Mouse (Mus musculus): ENCODE measurements around the gene Crb2.

The Crb2 gene

DNA sequence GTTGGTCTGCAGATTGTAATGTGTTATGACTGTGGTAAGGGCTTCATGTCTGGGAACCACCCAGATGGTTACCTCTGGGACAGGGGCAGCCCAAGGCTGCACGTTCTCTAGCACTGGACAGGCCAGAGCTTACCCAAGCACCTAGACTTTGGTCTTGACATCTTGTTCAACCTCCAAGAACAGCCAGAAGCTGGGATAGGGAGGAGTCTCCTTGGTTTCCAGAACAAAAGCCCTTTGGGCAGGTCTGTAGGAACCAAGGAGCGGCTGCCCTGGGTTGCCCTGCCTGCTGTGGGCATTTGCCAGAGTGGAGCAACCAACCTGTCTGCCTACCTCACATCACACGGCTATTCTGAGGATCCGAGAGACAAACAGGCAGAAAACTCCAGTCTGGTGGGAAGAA, 21.0 kb downstream of the Crb2 start:
- no peak for DNase-seq (ENCODE audit: low read depth, low spot score)

DNA sequence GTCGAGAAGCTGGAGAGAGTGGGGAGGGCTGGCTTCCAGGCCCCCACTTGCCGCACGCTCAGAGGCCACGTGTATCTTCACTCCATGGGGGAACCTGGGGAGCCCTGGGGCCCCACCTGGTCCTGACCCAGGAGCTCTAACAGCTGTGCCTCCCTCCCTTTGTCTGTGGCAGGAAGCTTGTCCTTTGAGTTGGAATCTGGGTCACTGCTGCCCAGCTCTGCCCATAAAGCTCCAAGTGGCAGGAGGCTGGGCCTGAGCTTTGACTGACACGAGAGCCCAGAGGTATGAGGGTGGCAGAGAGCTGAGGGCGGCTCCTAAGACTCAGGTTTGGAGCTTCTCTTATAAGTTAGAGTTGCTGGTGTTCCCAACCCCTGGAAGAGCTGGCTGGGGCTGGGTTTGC, 23.1 kb downstream of the Crb2 start:
- DNase-seq (ENCODE audit: low read depth, low spot score): no peak

DNA sequence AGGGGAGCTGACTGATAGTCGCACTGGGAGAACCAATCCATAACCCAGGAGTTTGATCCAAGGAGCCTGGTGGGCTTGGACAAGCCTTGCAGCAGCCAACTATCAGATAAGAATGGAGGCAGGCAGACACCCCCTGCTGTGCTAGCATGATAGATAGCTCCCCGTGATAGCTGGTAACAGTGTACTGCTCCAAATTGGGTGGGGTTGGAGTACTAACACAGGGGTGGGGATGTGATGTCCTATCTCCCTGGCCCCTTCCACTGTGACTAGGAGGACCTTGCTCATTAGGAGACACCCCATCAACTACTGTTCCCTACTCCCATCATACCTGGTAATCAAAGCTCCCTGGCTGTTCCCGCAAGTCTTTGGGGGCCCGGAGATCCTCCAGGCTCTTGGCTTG, 25.6 kb downstream of the Crb2 start:
- DNase-seq (ENCODE audit: low read depth, low spot score): no peak

DNA sequence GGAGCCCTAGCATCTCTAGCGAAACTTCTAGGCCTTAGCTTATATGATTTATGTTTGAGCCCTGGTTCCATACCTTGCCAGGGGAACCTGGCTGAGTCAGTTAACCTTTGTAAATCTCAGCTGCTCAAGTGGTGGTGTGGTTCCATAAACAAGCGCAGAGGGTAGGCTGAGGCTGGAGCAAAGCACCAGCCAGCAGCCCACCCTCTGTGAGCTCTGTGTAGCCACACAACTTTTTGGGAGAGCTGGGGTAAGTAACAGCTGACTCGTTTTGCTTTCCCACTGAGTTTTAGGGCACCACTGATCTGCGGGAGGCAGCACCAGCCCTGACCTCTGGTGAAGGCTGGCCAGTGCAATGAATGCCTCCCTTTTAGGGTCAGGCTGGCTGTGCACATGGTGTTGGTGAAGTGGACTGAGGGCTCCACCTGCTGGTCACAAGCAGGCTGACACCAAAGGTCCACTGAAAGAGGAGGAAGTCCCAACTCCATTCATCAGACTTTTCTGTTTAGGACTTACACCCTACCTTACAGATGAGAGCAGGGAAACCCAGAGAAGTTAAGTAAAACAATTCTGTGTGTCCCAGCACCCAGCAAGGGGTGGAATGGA, 26.7 kb downstream of the Crb2 start:
- DNase-seq (ENCODE audit: low read depth, low spot score): peak; percentile 68

DNA sequence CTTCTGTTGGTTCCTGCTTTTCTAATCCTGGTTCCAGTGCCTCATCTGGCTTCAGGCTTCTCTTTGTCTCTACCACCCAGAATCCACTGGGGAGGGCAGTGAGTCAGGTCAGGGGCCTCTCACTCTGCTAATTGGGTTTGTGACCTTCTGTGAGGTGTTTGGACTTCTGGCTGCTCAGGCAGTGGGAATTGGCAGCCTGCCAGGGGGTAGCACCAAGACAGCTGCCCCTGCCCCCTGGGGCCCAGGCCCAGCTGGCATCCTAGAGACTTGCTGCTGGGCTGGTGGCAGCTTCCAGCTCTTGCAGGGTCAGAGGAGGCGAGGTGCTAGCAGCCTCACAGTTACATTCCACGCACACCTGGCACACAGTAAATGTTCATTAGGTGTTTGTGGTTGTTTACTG, 35.6 kb downstream of the Crb2 start:
- no peak for DNase-seq (ENCODE audit: low read depth, low spot score)

DNA sequence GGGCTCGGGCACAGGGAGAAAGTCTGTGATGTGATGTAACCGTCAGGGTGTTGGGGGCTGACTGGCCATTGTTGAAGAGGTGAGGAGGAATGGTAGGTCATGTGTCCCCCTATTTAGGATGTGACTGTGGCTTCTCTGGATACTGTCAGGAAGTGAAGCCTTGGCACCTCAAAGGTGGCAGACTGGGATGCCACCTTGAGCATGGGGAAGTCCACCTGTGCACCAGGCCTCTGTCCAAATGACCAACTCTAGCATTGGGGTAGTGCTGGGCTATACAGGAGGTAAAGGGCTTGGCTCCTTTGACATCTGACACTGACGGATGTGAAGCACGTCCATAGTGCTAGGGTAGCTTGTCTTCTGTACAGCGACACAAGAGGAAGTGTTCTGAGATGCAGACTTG, 36.4 kb downstream of the Crb2 start:
- DNase-seq (ENCODE audit: low read depth, low spot score): no peak

DNA sequence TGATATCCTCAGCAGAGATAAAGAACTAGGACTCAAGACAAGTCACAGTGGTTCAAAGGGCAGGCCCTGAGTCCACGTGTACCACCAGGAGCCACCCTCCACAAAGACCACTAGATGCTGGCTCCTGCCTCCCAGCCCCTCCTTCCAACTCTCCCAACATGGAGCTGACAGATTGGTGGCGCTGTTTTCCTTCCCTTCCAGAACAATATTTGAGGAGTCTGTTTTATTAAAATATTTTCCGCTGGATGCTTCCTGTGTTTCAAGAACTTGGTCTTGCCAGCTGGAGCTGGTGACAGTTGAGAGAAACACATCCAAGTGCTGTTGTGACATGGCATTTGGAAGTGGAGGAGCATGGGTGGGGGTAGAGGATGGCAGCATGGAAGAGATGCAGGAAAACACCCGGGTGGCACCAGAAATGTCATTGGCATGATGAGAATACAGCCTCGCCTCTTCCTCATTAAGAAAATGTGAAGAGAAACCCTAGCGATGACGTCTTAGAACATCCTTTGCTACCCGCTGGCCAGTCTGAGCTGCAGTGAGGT, 38.8 kb downstream of the Crb2 start:
- no peak for DNase-seq (ENCODE audit: low read depth, low spot score)

DNA sequence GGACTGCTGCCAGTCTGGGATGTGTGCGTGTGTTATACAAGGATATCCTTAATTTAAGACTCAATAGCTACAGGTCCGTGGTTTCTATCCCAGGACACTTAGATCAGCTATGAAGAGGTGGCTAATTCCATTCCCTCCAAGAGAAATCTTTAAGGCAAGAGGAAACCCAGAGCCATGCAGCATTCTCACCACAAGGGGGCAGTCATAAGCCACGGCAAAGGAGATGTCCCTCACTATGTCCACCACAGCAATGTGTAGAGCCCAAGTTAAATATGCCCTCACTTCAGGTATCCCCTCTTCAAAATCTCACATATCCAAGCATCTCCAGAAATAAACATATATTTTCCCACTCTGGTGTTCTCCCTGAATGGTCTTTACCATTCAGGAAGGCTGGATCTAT, 39.6 kb downstream of the Crb2 start:
- DNase-seq (ENCODE audit: low read depth, low spot score): peak; percentile 66

DNA sequence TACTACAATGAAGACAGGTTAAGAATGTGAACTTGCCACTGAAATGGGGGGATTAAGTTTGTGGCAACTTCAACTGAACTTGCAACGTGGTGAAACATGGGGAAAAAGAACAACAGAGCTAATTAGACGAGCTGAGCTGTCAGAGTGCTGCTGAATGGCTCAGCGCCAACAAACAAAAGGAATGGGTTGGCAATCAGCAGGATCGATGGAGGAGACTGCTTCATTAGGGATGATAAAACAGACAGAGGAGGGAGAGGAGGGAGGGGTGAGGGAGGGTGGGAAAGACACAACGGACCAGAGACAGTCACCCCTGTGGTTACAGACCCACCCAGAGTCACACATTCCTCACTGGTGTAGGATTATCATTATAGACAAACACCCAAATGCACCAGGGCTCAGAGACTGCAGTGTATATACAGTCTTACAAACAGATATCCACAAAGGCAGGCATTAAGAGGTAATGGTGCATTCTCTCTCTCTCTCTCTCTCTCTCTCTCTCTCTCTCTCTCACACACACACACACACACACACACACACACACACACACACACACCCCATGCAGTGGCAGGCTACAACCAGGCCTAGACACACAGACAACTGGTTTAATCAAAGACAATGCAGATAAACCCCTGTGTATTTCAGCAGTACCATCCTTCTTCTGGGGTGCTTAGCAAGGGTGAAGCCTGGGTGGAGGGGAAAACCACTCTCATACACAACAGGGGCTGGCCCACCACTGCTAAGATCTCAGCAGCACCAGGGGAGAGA, 42.9 kb downstream of the Crb2 start:
- no peak for DNase-seq (ENCODE audit: low read depth, low spot score)

DNA sequence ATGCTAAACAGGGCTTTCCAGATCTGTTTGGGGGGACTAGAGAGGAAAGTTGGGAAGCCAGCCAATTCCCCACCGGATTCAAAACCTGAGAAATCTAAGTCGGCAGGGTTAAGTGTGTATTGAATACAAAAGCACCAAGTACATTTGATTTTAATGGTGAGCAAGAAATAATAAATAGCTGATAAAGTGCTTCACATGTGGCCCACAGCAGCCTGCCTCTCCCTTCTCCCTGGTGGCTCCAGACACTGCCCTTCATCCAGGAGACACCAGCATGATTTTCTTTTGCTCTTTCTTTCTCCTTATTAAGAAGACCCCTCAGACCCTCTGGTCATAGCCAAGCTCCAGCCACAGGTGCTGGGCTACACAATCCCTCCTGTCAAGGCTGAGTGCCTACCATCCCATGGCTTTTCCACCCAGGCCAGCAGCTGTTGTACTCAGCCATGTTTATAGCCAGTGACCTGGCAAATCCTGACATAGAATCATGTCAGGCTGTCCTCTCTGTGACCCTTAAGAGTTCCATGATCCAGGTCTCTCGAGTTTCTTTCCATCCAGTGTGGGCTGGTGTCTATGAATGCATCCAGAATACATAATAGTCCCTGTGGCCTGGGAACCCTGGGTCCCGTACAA, 43.6 kb downstream of the Crb2 start:
- no peak for DNase-seq (ENCODE audit: low read depth, low spot score)

DNA sequence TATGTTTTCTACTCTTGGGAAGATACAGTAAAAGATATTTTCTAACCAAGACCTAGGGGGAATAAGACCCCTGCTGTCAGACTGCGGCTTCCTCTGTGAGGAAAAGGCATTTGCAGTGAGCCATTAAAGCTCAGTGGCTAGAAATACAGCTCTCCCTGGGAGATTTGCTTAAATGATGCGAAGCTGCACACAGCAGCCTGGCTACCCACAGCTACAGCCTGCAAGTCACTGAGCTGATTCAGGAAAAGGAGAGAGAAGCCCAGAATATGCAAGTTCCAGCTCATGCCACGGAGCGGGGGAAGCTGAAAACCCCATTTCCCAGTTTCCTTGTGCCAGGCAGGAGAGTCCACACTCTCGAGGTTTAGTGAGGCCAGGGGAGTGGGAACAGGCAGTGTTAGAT, 46.1 kb downstream of the Crb2 start:
- no peak for DNase-seq (ENCODE audit: low read depth, low spot score)

DNA sequence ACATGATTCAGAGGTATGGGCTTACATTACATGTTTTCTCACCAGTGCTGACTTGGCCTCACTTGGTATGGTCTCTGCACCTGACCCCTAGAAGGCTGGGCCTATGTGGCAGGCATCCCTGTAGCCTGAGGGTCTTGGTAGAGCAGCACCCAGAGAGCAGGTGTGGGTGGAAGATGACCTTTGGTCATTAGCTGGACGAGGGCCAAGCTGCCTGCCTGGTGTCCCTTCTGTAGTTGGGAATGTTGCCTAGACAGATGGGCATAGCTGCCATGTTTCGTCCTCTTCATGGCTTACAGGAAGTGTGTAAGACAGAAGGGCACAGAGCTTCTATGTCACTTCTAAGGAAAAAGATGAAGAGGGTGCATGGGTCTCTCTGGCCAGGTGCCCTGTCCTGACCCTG, 47.8 kb downstream of the Crb2 start:
- DNase-seq (ENCODE audit: low read depth, low spot score): no peak

DNA sequence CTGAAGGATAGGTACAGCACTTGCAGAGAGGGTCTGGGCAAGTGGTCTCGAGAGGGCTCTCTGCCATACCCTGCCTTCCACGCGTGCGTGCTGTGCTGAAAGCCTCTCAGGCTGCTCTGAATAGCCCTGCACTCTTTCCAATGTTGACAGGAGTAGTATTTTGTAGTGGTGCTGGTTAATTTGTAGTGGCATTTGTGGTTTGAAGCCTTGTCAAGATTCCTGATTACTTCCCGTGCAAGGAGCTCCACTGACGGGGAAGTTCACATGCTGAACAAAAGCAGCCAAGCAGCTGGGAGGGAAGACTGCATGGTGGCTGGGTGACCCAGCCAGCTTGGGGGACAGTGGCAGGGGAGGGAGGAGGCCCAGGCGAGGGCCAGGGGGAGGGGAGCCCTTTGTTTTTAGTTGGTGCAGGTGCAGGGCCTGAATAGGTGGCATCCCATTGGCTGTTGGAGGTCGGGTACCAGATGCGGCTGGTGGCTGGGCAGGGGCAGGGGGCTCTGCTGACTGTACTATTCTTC, 53.8 kb downstream of the Crb2 start:
- DNase-seq (ENCODE audit: low read depth, low spot score): no peak

DNA sequence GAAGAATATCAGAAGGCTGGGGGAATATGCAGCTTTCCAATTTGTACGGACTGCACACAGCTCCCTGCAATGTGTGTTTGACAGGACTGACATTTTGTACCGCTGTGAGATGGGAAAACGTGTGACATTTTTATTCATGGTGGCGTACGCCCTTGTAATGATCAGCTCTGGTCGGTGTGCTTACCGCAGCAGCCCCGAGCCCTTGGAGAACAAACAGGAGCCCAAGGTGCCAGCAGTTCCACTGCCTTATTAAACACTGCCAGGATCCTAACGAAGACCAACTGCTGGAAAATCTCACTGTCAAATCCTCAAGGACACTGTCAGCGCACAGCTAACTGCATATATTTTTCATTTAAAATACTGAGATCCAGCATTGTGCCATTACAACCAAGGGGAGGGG, 56.2 kb downstream of the Crb2 start:
- no peak for DNase-seq (ENCODE audit: low read depth, low spot score)

DNA sequence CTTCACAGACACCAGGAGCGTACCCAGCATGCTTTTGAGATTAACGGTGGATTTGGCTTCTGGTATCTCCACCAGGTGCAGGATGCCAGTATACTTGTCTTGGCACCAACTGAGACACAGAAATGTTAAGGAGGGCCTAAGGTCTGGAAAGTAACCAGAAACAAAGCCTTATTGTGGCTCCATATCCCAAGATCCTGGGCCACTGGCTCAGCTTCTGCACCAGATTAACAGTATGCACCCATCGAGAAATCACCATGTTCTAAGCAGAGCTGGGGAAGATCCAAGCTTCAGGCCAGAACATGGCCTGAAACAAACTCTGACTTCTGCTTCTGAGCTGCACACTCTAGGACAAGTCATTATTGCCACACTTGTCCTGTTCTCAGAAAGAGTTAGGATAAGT, 60.9 kb downstream of the Crb2 start:
- DNase-seq (ENCODE audit: low read depth, low spot score): no peak

DNA sequence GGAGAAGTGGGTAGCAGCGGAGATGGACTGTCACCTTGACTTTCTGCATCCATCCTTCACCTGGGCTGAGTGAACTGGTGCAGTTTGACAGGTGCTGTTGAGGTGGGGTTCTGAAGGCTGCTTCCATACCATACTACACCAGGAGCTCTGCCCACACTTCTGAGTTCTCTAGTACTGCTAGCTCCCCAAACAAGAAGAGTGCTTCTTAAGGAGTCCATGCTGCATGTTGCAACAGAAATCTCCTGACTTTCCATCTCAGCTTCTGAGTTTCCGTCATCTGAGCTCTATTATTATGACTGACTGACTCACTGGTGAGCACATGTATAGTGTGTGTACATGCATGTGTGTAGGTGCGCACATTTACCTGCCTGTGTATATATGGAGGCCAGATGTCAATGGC, 61.5 kb downstream of the Crb2 start:
- DNase-seq (ENCODE audit: low read depth, low spot score): no peak

DNA sequence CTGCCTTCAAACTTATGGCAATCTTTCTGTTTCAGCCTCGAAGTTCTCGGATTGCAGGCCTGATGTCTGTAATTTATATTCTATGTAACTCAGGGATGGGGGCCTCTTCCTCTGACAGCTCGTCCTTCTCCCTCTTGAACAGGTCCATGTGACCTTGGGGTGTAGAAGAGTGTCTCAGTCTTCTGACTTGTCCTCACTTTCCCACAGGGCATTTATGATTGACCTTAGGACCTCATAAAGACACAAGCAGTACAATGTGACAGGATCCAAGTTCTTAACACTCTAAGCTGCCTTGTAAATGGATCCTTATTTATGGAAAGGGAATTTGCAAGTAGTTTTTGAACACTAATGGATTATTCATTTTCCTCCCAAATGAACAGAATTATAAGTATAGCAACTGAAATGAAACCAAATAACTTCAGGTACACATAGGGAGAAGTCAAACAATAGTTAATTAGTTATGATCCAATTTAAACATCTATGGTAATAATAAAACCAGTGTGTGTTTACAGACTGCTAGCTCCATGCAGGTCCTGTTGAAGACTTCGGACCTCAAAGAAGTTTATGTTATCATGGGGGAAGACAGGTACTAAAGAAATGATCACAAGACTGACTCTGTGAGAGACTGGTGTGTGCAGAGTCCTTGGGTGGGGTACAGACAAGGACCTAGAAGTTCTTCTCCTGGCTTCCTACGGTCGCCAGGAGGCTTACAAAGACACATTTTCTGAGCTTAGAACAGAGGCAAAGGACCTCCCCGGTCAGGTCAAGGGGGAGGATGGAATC, 62.3 kb downstream of the Crb2 start:
- DNase-seq (ENCODE audit: low read depth, low spot score): no peak

DNA sequence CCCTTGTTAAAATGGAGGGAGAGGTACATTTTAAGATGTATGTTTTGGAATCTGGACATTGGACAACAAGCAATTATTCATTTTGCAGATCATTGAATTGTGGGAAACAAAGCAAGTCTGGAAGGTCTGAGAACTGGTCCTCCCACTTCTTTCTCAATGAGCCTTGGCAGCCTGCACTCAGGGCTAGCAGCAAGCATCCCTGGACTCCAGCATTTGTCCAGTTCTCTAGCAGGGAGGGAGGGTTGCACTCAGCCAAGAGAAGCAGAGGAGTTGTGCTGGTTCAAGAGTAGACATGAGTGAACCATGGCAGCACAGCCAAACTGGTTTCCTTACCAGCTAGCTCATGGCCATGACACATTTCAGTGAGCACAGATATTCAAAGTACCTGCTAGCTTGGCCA, 63.9 kb downstream of the Crb2 start:
- DNase-seq (ENCODE audit: low read depth, low spot score): no peak

DNA sequence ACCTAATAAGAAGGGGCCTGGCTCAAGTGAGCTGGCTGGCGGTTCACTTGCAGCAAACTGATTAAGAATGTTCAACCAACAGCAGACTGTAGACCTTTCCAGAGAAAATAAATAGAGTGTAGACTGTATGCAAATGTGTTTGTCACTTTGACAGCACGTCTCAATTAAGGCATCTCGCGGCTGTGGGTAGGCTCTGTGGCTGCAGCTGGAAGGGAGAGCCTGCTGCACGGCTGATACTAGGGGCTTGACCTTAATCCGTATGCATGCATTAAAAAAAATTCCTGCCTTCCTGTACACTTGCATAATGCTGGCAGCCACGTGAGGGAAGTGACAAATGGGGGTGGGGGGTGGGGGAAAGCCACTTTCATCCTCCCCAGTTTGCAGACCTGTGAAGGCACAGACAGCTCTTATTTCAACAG, 66.1 kb downstream of the Crb2 start:
- DNase-seq (ENCODE audit: low read depth, low spot score): peak; percentile 36

DNA sequence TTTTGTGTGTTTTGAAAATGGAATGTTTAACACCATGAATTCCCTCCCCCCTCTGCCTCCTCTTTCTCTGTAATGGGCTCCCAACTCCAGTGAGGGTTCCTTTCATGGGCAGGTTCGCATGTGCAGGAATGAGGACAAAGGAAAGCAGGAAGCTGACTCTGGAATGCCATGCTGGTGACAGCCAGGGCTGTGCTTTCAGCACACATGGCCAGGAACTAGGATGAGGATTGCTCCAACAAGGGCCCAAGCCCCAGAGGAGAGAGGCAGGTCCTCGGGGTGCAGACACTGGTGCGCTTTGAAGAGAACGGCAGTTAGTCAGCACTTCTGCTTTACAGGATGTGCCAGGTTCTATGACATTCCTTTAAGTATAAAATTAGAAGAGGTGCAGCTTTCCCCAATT, 66.7 kb downstream of the Crb2 start:
- DNase-seq (ENCODE audit: low read depth, low spot score): peak; percentile 28
